Mouse (Mus musculus): ENCODE results near the gene H1foo.

Gene H1foo

GRCm38 (mm10) chr6:115944638-115945037 is at the start of gene H1foo:
Gene H1foo (plus strand): TSS chr6:115944938.
- DNase-seq = no peak

- DNase-seq = no peak
These were observed 48.4 kb upstream of the H1foo start for GRCm38 (mm10) chr6:115896346-115896745.

GRCm38 (mm10) chr6:115897117-115897516 is 47.6 kb upstream of the H1foo start:
- no peak for DNase-seq

GRCm38 (mm10) chr6:115897926-115898520 is 46.7 kb upstream of the H1foo start:
- no peak for DNase-seq

- DNase-seq = peak; percentile 85 to 87
These were observed 43.7 kb upstream of the H1foo start for GRCm38 (mm10) chr6:115901062-115901461.

- DNase-seq = peak in 1 of 2 experiments; percentile 32
These were observed 43.2 kb upstream of the H1foo start for GRCm38 (mm10) chr6:115901489-115901931.

- no peak for DNase-seq
These were observed 42.2 kb upstream of the H1foo start for GRCm38 (mm10) chr6:115902545-115902944.

GRCm38 (mm10) chr6:115905568-115905967 is 39.2 kb upstream of the H1foo start:
- DNase-seq = no peak

- DNase-seq = no peak
These were observed 38.3 kb upstream of the H1foo start for GRCm38 (mm10) chr6:115906455-115906854.

- DNase-seq = no peak
These were observed 37.9 kb upstream of the H1foo start for GRCm38 (mm10) chr6:115906871-115907270.

GRCm38 (mm10) chr6:115908421-115908982 is 36.2 kb upstream of the H1foo start:
- DNase-seq = no peak

- DNase-seq = no peak
These were observed 35.7 kb upstream of the H1foo start for GRCm38 (mm10) chr6:115909052-115909451.

GRCm38 (mm10) chr6:115909940-115910339 is 34.8 kb upstream of the H1foo start:
- peak; percentile 38 to 41 for DNase-seq

- no peak for DNase-seq
These were observed 33.0 kb upstream of the H1foo start for GRCm38 (mm10) chr6:115911763-115912162.

- no peak for DNase-seq
These were observed 31.3 kb upstream of the H1foo start for GRCm38 (mm10) chr6:115913482-115913881.

- peak; percentile 50 to 62 for DNase-seq
These were observed 30.1 kb upstream of the H1foo start for GRCm38 (mm10) chr6:115914511-115915202.

- peak; percentile 55 to 64 for DNase-seq
These were observed 28.9 kb upstream of the H1foo start for GRCm38 (mm10) chr6:115915601-115916445.

GRCm38 (mm10) chr6:115916611-115917010 is 28.1 kb upstream of the H1foo start:
- DNase-seq = peak; percentile 42 to 51

- DNase-seq = no peak
These were observed 26.1 kb upstream of the H1foo start for GRCm38 (mm10) chr6:115918615-115919014.

GRCm38 (mm10) chr6:115919876-115920275 is 24.9 kb upstream of the H1foo start:
- DNase-seq = no peak

- no peak for DNase-seq
These were observed 19.9 kb upstream of the H1foo start for GRCm38 (mm10) chr6:115924829-115925228.

- DNase-seq = no peak
These were observed 18.3 kb upstream of the H1foo start for GRCm38 (mm10) chr6:115926416-115926815.

Measured in cerebellum, postnatal 36 days (tissue).